Mouse (Mus musculus): Measurements from ENCODE around the gene Dtnbp1. TPM values are rescaled to one million over a fixed set of nuclear protein-coding genes. Genes with fewer than 3 reads are reported as not detected.

Dtnbp1 gene
- polyA plus RNA-seq, 1 experiment from 2014 or later = 75.7 TPM

GRCm38 (mm10) chr13:44992550-44993205 is 9.3 kb downstream of the Dtnbp1 start:
- no peak overlapping the region for H3K4me3 ChIP-seq
- no peaks in the 10 kb centered on the region for H3K4me1 ChIP-seq
- no peaks in the 10 kb centered on the region for H3K9me3 ChIP-seq (replicated peaks)
- DNase-seq (ENCODE audit: low spot score) = no peak
- H3K27me3 ChIP-seq (ENCODE audit: low read depth, poor library complexity, severe bottlenecking) = no peaks in the 10 kb centered on the region
- peaks cover 32% of the 10 kb centered on the region for H3K36me3 ChIP-seq
- H3K27ac ChIP-seq (replicated peaks) = no peak overlapping the region
- WGBS = 94% methylated on average over 10 of the region's 10 CpGs

DNA sequence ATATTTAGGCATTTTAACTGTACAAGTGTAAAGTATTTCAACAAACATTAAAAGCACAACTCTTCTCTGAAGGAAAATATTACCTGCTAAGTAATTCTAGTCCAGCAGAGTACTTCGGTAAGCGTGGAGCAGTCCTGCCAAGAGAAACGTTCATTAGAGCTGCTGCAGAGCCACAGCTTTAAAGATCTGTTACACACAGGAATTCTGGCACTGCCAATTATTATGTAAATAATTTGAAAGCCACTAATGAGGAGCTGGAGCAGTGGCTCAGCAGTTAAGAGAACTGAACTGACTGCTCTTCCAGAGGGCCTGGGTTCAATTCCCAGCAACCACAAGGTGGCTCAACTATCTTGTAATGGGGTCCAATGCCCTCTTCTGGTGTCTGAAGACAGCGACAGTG is 10.0 kb downstream of the Dtnbp1 start:
- no peak overlapping the region for H3K4me3 ChIP-seq
- H3K27me3 ChIP-seq (ENCODE audit: low read depth, poor library complexity, severe bottlenecking) = no peaks in the 10 kb centered on the region
- no peak overlapping the region for H3K27ac ChIP-seq (replicated peaks)
- peaks cover 35% of the 10 kb centered on the region for H3K36me3 ChIP-seq
- 93% methylated on average over 4 of the region's 4 CpGs for WGBS
- no peaks in the 10 kb centered on the region for H3K4me1 ChIP-seq
- H3K9me3 ChIP-seq (replicated peaks) = no peaks in the 10 kb centered on the region
- DNase-seq (ENCODE audit: low spot score) = no peak

DNA sequence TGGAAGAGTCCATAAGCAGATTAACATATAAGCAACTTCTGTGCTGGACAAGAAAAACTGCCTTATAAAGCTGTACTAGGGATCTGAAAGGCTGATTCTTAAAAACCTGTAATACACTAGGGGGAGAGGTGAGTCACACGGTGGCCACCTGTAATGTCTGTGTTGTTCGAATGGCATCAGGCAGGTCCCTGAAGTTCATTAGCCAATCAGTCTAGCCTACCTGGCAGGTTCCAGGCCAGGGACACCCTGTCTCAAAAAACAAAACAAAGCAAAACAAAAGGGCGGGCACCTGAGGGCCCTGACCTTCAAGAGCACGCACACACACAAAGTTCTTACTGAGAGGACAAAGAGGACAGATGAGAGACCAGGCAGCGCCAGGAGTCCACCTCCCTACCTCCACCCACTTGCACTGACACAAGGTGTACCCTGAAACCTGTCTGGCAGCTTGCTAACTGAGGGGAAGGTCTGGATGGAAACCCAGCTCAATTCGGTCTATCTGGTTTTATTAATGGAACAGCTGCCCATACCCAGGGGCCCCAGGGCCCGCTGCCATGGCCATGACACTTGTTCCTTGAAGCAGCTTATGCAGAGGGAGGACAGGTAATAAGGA is 11.8 kb downstream of the Dtnbp1 start:
- H3K9me3 ChIP-seq (replicated peaks) = no peaks in the 10 kb centered on the region
- 91% methylated on average over 7 of the region's 7 CpGs for WGBS
- H3K36me3 ChIP-seq = peaks cover 41% of the 10 kb centered on the region
- no peak overlapping the region for H3K27ac ChIP-seq (replicated peaks)
- H3K4me1 ChIP-seq = no peaks in the 10 kb centered on the region
- H3K4me3 ChIP-seq = no peak overlapping the region
- H3K27me3 ChIP-seq (ENCODE audit: low read depth, poor library complexity, severe bottlenecking) = no peaks in the 10 kb centered on the region
- DNase-seq (ENCODE audit: low spot score) = no peak

DNA sequence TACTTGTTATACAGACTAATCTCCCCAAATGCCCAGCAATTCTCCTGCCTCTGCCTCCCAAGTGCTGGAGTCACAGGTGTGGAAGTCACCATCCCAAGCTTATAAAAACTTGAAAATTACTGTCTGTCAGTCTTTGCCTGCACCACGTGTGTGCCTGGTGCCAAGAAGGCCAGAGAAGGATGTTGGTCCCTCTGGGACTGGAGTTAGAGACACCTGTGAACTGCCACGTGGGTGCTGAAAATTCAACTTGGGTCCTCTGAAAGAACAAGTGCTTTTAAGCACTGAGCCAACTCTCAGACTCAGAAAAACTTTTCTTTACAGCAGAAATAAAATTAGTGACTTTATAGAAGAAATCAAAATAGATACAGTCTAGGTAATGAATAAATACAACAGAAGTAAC is 15.6 kb downstream of the Dtnbp1 start:
- H3K27ac ChIP-seq (replicated peaks) = no peak overlapping the region
- H3K9me3 ChIP-seq (replicated peaks) = no peaks in the 10 kb centered on the region
- no peaks in the 10 kb centered on the region for H3K27me3 ChIP-seq (ENCODE audit: low read depth, poor library complexity, severe bottlenecking)
- no peak for DNase-seq (ENCODE audit: low spot score)
- WGBS = 83% methylated on average over 2 of the region's 2 CpGs
- H3K4me3 ChIP-seq = no peak overlapping the region
- H3K36me3 ChIP-seq = peaks cover 39% of the 10 kb centered on the region
- H3K4me1 ChIP-seq = no peaks in the 10 kb centered on the region

DNA sequence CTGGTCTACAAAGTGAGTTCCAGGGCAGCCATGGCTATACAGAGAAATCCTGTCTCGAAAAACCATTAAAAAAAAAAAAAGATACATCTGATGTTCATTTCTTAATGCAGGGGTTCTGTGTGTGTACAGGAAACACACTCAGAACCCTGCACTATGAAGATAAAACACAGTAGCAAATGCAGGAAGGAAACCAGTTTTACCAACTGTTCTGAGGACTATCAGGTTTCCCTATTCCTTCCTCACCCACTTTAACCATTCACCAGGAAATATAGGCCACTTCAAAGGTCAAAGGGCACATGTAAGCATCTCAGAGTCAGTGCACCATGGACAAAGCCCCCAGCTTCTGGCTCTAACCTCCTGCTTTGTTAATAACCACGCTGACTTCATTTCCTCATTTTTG is 16.6 kb downstream of the Dtnbp1 start:
- no peak overlapping the region for H3K27ac ChIP-seq (replicated peaks)
- peaks cover 37% of the 10 kb centered on the region for H3K36me3 ChIP-seq
- no peaks in the 10 kb centered on the region for H3K27me3 ChIP-seq (ENCODE audit: low read depth, poor library complexity, severe bottlenecking)
- DNase-seq (ENCODE audit: low spot score) = no peak
- H3K9me3 ChIP-seq (replicated peaks) = no peaks in the 10 kb centered on the region
- H3K4me3 ChIP-seq = no peak overlapping the region
- H3K4me1 ChIP-seq = no peaks in the 10 kb centered on the region
- WGBS = 77% methylated on average over 2 of the region's 2 CpGs

DNA sequence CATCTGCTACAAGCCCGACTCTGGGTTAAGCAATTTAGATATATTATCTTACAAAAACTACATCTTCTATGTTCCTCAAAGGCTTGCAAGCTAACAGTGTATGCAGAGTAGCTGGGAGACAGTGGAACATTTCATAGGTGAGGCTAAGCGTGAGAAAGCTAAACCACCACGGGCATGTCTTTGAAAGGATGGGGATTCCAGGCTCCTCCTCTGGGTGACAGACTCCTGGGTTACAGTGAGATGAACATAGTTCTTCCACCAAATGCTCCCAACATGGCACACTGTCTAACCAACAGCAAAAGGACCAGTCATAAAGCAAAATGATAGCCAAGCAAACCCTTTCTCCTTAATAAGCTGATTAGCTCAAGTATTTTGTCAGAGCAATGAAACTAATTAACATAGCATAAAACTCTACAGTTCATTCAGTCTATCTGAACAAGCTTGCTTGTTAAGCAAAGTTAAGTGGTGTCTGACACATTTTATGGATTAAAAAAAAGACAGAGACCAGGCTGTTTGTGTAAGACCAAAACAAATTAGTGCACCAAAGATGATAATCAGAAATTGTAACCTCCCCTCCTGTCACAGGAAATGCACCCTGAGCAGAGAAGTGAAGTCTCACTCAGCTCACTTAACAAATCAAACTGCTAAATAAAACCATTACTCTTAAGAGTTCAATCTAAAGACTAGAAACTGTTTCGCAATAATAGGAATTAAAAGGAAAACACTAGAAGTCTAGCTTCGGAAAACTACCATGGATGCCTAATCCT is 18.1 kb downstream of the Dtnbp1 start:
- no peak for DNase-seq (ENCODE audit: low spot score)
- no peaks in the 10 kb centered on the region for H3K9me3 ChIP-seq (replicated peaks)
- no peak overlapping the region for H3K27ac ChIP-seq (replicated peaks)
- H3K36me3 ChIP-seq = peaks cover 27% of the 10 kb centered on the region
- H3K27me3 ChIP-seq (ENCODE audit: low read depth, poor library complexity, severe bottlenecking) = no peaks in the 10 kb centered on the region
- WGBS = 91% methylated on average over 5 of the region's 5 CpGs
- H3K4me1 ChIP-seq = no peaks in the 10 kb centered on the region
- H3K4me3 ChIP-seq = no peak overlapping the region

GRCm38 (mm10) chr13:44982799-44983198 is 19.1 kb downstream of the Dtnbp1 start:
- no peak overlapping the region for H3K27ac ChIP-seq (replicated peaks)
- DNase-seq (ENCODE audit: low spot score) = no peak
- no peaks in the 10 kb centered on the region for H3K4me1 ChIP-seq
- H3K36me3 ChIP-seq = peaks cover 24% of the 10 kb centered on the region
- no peak overlapping the region for H3K4me3 ChIP-seq
- 84% methylated on average over 7 of the region's 7 CpGs for WGBS
- H3K9me3 ChIP-seq (replicated peaks) = no peaks in the 10 kb centered on the region
- no peaks in the 10 kb centered on the region for H3K27me3 ChIP-seq (ENCODE audit: low read depth, poor library complexity, severe bottlenecking)

DNA sequence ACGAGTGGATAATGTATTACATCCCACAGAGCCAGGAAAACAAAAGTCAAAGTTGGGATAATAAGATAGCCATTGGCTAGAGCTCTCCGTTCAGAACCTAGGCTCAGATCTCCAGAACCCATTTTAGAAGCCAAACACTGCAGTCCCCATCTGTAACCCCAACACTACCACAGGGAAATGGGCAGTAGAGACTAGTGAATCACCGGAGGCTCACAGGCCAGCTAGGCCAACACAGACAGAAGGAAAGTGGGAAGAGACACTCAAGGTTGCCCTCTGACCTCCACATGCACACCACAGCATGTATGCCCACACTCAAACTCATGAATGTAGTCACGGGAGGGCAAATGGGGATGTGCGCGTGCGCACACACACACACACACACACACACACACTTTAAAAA is 22.5 kb downstream of the Dtnbp1 start:
- WGBS = 89% methylated on average over 7 of the region's 7 CpGs
- Histone ChIP-seq H3K27me3 (ENCODE audit: low read depth, poor library complexity, severe bottlenecking) (no peaks in the 10 kb centered on the region), H3K36me3 (peaks cover 11% of the 10 kb centered on the region), H3K9me3 (replicated peaks) (no peaks in the 10 kb centered on the region), H3K27ac (replicated peaks) (no peak overlapping the region), H3K4me1 (peaks cover 10% of the 10 kb centered on the region; the same call in 1 of the 2 replicates), H3K4me3 (no peak overlapping the region)
- no peak for DNase-seq (ENCODE audit: low spot score)

- no peak overlapping the region for H3K27ac ChIP-seq (replicated peaks)
- H3K9me3 ChIP-seq (replicated peaks) = no peaks in the 10 kb centered on the region
- WGBS = 83% methylated on average over 2 of the region's 2 CpGs
- no peaks in the 10 kb centered on the region for H3K27me3 ChIP-seq (ENCODE audit: low read depth, poor library complexity, severe bottlenecking)
- H3K4me1 ChIP-seq = peaks cover 10% of the 10 kb centered on the region; the same call in 1 of the 2 replicates
- no peak for DNase-seq (ENCODE audit: low spot score)
- no peak overlapping the region for H3K4me3 ChIP-seq
- H3K36me3 ChIP-seq = peaks cover 15% of the 10 kb centered on the region
These were observed 24.3 kb downstream of the Dtnbp1 start for GRCm38 (mm10) chr13:44977483-44978141.

GRCm38 (mm10) chr13:44977059-44977458 is 24.9 kb downstream of the Dtnbp1 start:
- Histone ChIP-seq H3K9me3 (replicated peaks) (no peaks in the 10 kb centered on the region), H3K4me3 (no peak overlapping the region), H3K27ac (replicated peaks) (no peak overlapping the region), H3K36me3 (peaks cover 17% of the 10 kb centered on the region), H3K4me1 (peaks cover 10% of the 10 kb centered on the region; the same call in 1 of the 2 replicates), H3K27me3 (ENCODE audit: low read depth, poor library complexity, severe bottlenecking) (no peaks in the 10 kb centered on the region)
- 72% methylated on average over 2 of the region's 2 CpGs for WGBS
- DNase-seq (ENCODE audit: low spot score) = no peak

DNA sequence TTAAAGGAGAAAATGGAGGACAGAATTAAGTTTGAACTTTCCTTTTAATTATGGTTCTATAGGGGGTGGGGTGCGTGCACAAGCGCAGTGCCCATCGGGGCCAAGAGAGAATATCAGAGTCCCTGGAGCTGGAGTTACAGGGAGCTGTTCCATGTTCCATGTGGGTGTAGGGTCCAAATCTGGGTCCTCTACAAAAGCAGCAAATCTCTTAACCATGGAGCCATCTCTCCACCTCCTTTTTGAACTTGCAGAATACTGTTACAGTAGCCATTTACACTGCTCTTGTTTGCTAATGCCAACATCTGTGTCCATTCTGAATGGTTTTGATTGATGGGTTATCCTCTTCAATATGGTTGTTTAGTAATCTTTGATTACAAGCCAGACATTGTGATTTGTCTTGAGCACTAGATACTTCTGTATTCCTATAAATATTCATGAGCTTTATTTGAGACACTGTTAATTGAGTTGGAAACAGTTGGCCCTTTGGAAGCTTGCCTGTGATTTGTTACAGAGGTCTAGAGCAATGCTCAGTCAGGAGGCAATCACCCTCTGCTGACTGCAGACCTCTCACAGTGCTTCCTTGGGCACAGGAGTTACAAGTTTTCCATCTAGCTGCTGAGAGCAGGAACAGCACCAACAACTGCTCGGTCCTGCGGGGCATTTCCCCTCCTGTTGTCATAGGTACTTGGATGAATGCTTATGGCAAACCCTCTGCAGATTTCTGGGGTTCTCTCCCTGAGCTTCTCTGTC is 41.2 kb downstream of the Dtnbp1 start:
- WGBS = 87% methylated on average over 5 of the region's 5 CpGs
- no peaks in the 10 kb centered on the region for H3K9me3 ChIP-seq (replicated peaks)
- no peak for DNase-seq (ENCODE audit: low spot score)

DNA sequence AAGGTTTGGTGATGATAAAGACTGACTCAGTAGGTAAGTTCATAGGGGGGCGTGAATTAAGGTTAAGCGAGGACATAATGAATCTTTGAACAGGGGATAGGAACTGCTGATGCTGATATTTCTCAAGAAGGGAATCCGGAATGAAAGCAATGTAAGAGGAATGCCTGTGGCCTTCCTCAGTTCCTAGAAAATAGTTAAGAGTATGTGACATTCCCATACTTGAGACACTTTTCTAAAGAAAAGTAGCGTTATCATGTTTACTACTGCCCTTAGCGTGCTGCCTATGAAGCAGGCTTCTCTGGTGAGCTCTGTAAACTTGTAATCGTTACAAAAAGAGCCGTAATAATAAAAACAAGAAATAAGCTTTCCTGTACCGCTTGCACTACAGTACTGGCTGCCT is 44.9 kb downstream of the Dtnbp1 start:
- Histone ChIP-seq H3K4me1 (no peaks in the 10 kb centered on the region), H3K36me3 (peaks cover 14% of the 10 kb centered on the region), H3K4me3 (no peak overlapping the region), H3K27ac (replicated peaks) (no peak overlapping the region), H3K9me3 (replicated peaks) (no peaks in the 10 kb centered on the region), H3K27me3 (ENCODE audit: low read depth, poor library complexity, severe bottlenecking) (no peaks in the 10 kb centered on the region)
- 93% methylated on average over 8 of the region's 8 CpGs for WGBS
- DNase-seq (ENCODE audit: low spot score) = no peak

More for the DNA sequence above, 41.2 kb downstream of the Dtnbp1 start:
- Histone ChIP-seq H3K27ac (replicated peaks) (no peak overlapping the region), H3K4me1 (no peaks in the 10 kb centered on the region), H3K4me3 (no peak overlapping the region), H3K36me3 (peaks cover 14% of the 10 kb centered on the region), H3K27me3 (ENCODE audit: low read depth, poor library complexity, severe bottlenecking) (no peaks in the 10 kb centered on the region)
